Mouse (Mus musculus): ENCODE data around the gene Tmem151a. TPM values are rescaled to one million over a fixed set of nuclear protein-coding genes. Genes with fewer than 3 reads are reported as not detected.
A peak's percentile ranks its signal among the peaks of the same experiment; 100 is the strongest.

Tmem151a gene
- total RNA-seq, 2 experiments from 2014 or later = 0.22 TPM; not detected in 1

- intact Hi-C loops (cut with DNase I) = no loop called here
- peak in 1 of 2 experiments; percentile 43 for DNase-seq
Observed at GRCm38 (mm10) chr19:5050047-5050905, 35.1 kb downstream of the Tmem151a start, which contains the start of gene Rin1. Rin1 (plus strand) TSS chr19:5050481.

DNA sequence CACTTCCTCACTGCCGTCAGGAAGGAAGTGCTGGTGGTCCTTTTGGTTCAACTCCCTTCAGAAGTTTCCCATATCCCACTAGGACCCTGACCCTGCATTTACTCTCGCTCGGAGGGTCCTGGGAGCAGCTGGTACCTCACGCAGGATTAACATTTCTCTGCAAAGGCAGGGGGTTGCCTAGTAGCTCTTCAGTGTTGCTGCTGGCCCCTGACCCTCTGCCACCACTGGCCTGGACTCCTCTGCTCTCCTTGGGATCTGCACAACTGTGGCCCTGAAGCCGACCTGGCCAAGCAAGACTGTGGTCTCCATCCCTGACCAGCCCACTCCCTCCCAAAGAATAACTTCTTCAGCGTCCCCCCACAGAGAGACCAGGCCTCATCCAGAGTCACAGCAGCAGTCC is 36.0 kb downstream of the Tmem151a start:
- intact Hi-C loops (cut with DNase I) = no loop called here
- no peak for DNase-seq

GRCm38 (mm10) chr19:5048138-5049056 is 36.9 kb downstream of the Tmem151a start:
- no peak for DNase-seq
- intact Hi-C loops (cut with DNase I) = no loop called here

DNA sequence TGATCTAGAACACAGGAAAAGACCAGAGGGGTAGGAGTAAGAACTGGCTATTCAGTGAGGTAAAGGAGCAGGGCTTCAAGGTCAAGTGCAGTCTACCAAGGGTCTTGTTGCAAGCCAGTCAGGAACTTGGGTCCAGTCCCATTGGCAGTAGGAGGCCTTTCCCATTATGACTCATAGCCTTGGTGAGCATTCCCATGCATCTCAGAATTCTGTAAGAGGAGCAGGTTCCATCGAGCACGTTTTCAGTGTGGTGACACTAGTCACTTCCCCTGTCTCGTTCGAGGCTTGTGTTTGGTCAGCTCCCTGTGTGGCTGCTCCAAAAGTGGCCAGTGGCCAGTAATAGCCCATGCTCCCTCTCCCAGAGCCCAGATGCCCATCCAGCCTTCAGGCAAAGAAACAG is 39.8 kb downstream of the Tmem151a start:
- intact Hi-C loops (cut with DNase I) = no loop called here
- DNase-seq = no peak

DNA sequence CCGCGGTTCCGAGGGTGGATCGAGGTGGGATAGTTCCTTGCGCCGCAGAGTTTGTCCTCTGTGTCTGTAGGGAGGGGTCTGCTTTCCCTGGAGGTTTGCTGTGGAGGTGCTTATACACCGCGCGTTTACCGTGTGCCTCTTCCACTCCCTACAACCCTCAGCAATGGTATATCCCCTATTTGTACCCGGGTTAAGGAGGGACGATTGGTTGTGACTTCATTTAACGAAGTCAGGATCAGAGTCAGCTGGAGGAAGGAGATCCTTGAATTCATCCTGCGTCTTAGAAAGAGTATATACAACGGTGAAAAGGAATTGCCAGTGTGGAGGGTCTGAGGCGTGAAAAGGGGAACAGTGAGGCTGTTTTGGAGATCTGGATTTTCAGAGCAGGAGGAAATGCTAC is 43.7 kb downstream of the Tmem151a start:
- DNase-seq = no peak
- intact Hi-C loops (cut with DNase I) = no loop called here

DNA sequence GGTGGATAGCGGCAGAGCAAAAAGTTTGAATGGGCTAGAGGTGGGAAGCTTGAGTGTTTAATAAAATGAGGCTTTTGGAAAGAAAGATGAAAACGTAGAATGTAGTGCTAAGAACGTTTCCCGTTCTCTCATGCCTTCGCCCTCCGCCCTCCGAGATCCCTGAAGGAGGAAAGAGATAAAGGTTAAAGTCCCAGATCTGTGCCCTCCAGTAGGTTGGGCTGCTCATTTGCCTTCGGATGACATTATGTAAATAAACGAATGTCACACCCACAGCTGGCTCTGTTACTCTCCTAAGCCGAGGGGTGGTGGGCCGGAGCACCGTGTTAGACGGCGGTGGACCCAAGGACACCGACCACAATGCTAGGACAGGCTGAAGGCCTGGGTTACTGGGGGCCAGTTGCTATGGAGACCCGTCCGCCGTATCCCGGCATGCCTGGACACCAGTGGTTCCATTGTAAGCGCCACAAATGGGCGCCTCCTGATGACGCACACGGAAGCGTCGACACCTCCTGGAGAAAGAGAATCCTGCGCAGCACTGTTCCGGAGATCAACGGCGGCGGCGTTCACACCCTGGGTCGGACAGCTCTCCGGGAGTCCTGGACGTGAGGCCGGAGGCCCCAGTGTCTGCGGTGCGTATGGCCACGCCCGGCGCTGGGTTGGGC is 44.3 kb downstream of the Tmem151a start, which contains the start of gene Brms1:
Gene Brms1, plus strand, starts transcription at position 493 of the 662 bp plus-strand sequence.
- intact Hi-C loops (cut with DNase I) = no loop called here
- DNase-seq = peak; percentile 85 to 86

- peak in 1 of 2 experiments; percentile 20 for DNase-seq
- intact Hi-C loops (cut with DNase I) = no loop called here
Observed at GRCm38 (mm10) chr19:5039301-5040114, 45.8 kb downstream of the Tmem151a start.

- intact Hi-C loops (cut with DNase I) = no loop called here
- DNase-seq = peak; percentile 80 to 87
Observed at GRCm38 (mm10) chr19:5038709-5039156, 46.6 kb downstream of the Tmem151a start, which contains the start of the genes B4gat1 and AC124502.3. B4gat1 (plus strand) TSS chr19:5038826. AC124502.3 (plus strand) TSS chr19:5038891.

- intact Hi-C loops (cut with DNase I) = no loop called here
- peak; percentile 74 to 76 for DNase-seq
Observed at GRCm38 (mm10) chr19:5037678-5038571, 47.4 kb downstream of the Tmem151a start.

DNA sequence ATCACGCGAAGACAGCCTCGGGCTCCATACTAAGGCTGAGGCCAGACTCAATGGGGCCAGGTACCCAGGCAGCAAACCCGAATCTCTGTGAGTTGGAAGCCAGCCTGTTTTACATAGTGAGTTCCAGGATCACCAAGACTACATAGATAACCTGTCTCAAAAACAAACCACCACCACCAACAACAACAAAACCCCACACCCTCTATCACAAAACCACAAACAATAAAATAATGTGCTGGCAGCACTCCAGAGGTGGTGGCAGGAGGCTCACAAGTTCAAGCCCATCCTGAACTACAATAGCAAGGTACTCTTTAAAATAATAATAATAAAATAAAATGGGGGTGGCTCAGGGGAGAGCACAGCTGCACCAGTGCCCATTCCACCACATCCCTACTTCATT is 48.8 kb downstream of the Tmem151a start:
- intact Hi-C loops (cut with DNase I) = no loop called here
- DNase-seq = no peak

DNA sequence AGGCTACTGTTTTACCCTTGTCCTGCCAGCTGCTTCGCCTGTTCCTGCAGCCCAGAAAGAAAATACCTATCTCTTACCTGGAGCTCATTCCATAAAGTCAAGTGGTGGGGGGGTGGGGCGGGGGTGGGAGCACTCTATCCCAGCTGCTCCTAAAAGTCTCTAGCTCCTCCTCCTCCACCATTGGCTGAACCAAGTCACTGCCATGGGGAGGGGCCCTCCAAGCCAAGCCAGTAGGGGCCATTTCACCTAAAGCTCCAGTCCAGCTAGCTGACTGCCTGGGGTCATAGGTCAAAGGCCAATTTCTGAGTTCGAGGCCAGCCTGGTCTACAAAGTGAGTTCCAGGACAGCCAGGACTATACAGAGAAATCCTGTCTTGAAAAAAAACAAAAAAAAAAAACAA is 52.6 kb downstream of the Tmem151a start:
- no peak for DNase-seq
- intact Hi-C loops (cut with DNase I) = no loop called here

- intact Hi-C loops (cut with DNase I) = no loop called here
- DNase-seq = no peak
Observed at GRCm38 (mm10) chr19:5026111-5026510, 59.2 kb downstream of the Tmem151a start.

DNA sequence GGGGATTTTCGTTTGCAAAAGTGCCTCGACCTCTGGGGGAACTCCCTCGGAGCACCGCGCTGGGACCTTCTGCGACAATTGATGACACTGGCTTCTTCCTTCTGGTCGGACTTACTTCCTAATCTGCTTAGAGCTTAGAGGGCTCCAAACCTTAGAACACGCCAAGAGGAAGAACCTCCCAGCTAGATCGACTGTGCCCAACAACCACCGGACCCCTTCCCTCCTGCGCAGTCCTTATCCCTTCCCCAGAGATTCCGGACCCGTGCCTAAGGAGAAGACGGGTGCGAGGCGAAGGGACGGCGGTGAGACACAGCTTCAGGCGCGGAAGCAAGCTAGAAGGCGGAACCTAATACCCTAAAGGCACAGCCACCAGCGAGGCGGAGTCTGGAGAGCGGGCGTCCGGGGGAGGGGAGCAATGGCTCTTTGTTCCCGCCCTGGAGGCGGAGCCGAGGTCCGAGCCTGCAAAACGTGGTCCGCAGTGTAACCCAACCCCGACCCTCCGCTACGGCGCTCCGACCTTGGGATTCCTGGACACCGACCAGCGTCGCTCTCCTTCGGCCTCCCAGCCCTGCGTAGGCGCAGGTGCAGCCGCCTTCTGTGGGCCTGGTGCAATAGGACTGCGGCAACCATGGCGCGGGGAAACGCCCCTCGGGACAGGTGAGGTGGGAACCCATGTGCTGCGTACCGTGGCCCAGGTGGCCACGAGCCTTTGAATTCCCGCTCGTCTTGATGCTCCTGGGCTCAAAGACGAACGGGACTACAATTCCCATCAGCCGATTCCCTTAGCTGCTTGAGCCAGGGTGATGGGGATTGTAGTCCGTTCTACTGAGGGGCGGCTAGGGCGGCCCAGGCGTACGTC is 61.5 kb downstream of the Tmem151a start, which contains the start of gene Slc29a2:
Gene Slc29a2, plus strand, starts transcription at position 240 of the 859 bp plus-strand sequence.
- DNase-seq = peak; percentile 84 to 91
- intact Hi-C loops (cut with DNase I) = no loop called here

GRCm38 (mm10) chr19:5021416-5021815 is 63.9 kb downstream of the Tmem151a start:
- intact Hi-C loops (cut with DNase I) = no loop called here
- DNase-seq = no peak
